Mouse (Mus musculus): ENCODE results near the gene Ooep. TPM values are rescaled to one million over a fixed set of nuclear protein-coding genes. Genes with fewer than 3 reads are reported as not detected.
A peak's percentile ranks its signal among the peaks of the same experiment; 100 is the strongest.
"Not testable (repeated sequence)": the region's sequence is repeated elsewhere in the genome, so short reads cannot be mapped to it uniquely, and the experiment has no call there.

Gene Ooep
- polyA plus RNA-seq, 1 experiment: 6.3 TPM

DNA sequence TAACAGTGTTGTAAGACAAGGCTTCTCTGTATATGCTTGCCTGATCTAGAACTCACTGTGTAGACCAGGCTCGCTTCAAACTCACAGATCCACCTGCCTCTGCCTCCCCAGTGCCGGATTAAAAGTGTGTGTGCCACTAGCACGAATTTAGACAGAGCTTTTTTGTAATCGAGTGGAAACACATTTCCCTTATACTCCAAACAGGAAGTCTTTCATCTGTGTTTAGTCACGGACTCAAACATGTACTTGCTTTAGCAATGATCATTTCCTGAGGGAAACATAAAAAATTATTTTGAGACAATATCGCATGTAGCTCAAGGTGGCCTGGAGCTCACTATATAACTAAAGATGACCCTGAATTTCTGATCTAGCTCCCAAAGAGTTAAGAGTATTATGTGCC, 15.2 kb downstream of the Ooep start:
- WGBS: 4% methylated on average over 6 of the region's 6 CpGs
- Histone ChIP-seq H3K4me1 (ENCODE audit: control insufficient read depth, insufficient read depth, low read length) (no peaks in the 10 kb centered on the region), H3K4me3 (replicated peaks; ENCODE audit: control insufficient read depth, low read depth, low read length) (no peak overlapping the region), H3K27ac (ENCODE audit: control insufficient read depth, insufficient read depth, low read depth, low read length, poor library complexity) (no peak overlapping the region)
- no peak for TF ChIP-seq CTCF (IDR thresholded peaks at IDR 0.05; ENCODE audit: control insufficient read depth, insufficient read depth, low read length)
- TF ChIP-seq POLR2A (IDR thresholded peaks at IDR 0.05; ENCODE audit: borderline replicate concordance, control insufficient read depth, low read depth, low read length): no peak

DNA sequence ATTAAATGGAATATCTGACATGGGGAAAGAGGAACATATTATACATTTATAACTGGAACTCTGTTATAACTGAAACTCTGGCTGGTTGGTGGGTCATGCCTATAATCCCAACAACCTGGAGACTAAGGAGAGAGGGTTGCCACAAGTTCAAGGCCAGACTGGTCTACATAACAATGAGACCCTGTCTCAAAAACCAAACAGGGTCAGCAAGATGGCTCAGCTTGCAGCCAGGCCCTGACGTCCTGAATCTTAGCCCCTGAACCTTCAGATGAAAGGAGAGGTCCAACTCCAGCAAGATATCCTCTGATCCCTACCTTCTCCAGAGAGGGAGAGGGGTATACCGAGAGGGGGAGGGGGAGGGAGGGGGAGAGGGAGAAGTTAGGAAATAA, 18.0 kb downstream of the Ooep start:
- TF ChIP-seq CTCF (IDR thresholded peaks at IDR 0.05; ENCODE audit: control insufficient read depth, insufficient read depth, low read length) (no peak), POLR2A (IDR thresholded peaks at IDR 0.05; ENCODE audit: borderline replicate concordance, control insufficient read depth, low read depth, low read length) (no peak)
- H3K27ac ChIP-seq (ENCODE audit: control insufficient read depth, insufficient read depth, low read depth, low read length, poor library complexity): no peak overlapping the region
- WGBS: 63% methylated on average over 2 of the region's 2 CpGs
- no peaks in the 10 kb centered on the region for H3K4me1 ChIP-seq (ENCODE audit: control insufficient read depth, insufficient read depth, low read length)
- no peak overlapping the region for H3K4me3 ChIP-seq (replicated peaks; ENCODE audit: control insufficient read depth, low read depth, low read length)

DNA sequence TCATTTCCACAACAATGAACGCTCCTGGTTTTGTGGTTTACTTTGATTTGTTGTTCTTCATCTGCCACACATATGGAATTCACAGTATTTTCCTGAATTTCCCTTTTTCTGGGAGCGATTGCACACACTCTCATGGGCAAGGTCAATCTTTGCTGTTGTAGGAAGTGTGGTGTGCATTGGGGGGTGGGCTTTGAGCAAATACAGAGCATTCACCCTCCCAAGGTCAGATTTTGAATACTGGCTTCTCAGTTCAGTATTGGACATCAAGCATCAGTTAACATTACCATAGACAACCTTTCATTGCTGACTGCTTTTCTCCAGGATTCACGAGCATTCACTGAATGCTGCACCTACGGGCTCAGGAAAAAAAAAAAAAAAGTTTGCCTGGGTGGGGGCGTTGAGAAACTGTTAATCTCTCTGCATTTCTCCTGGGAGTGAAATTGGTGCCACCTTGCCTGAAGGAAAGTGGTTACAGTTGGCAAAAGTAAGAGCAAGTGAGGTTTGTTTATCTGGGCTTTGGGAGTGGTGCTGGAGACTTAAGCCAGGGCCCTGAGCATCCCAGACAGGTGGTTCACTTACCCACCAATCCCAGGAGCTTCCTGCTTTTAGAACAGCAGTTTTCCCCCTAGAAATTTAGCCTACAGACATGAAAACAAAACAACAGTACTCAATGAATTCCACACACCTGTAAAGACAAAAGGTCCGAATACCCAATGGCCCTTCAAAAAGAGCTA, 18.6 kb downstream of the Ooep start:
- no peak overlapping the region for H3K27ac ChIP-seq (ENCODE audit: control insufficient read depth, insufficient read depth, low read depth, low read length, poor library complexity)
- 72% methylated on average over 6 of the region's 6 CpGs for WGBS
- H3K4me3 ChIP-seq (replicated peaks; ENCODE audit: control insufficient read depth, low read depth, low read length): no peak overlapping the region
- H3K4me1 ChIP-seq (ENCODE audit: control insufficient read depth, insufficient read depth, low read length): no peaks in the 10 kb centered on the region
- TF ChIP-seq CTCF (IDR thresholded peaks at IDR 0.05; ENCODE audit: control insufficient read depth, insufficient read depth, low read length) (no peak), POLR2A (IDR thresholded peaks at IDR 0.05; ENCODE audit: borderline replicate concordance, control insufficient read depth, low read depth, low read length) (no peak)

DNA sequence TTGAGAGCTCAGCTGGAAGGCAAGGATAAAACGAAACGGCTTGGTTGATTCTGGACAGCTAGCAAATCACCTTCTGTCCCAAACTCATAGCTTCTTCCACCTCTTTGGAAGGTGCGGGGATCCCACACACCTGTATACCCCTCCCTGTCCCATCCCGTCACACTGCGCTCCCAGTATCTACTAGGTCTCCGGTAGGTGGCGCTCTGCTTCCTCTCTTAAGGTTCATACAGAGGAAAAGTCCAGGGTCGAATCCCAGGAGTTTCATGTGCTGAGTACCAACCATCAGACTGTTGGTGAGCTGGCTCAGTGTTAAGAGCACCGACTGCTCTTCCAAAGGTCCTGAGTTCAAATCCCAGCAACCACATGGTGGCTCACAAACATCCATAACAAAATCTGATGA, 20.5 kb downstream of the Ooep start:
- Histone ChIP-seq H3K4me3 (replicated peaks; ENCODE audit: control insufficient read depth, low read depth, low read length) (no peak overlapping the region), H3K27ac (ENCODE audit: control insufficient read depth, insufficient read depth, low read depth, low read length, poor library complexity) (no peak overlapping the region), H3K4me1 (ENCODE audit: control insufficient read depth, insufficient read depth, low read length) (no peaks in the 10 kb centered on the region)
- TF ChIP-seq POLR2A (IDR thresholded peaks at IDR 0.05; ENCODE audit: borderline replicate concordance, control insufficient read depth, low read depth, low read length): no peak
- TF ChIP-seq CTCF (IDR thresholded peaks at IDR 0.05; ENCODE audit: control insufficient read depth, insufficient read depth, low read length): peak; percentile 73
- 8% methylated on average over 9 of the region's 9 CpGs for WGBS

DNA sequence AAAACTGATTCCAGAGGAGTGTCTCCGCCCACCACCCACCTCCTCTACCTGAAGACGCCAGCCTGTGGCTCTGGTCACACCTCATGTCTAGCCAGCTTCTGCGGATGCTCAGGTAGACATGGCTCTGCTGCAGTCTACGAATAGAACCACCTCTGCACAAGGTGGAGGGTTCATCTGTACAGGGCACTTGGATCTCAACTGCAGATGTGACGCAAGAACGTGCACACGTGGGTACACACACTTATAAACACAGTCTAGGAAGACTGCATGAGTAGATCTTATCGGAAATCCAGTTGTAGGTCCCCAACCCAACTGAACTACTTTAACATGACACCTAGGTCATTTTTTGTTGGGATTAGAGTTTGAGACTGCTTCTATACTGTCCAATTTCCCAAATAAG, 22.9 kb downstream of the Ooep start, which contains the start of gene Gsta2:
Gene Gsta2, minus strand, starts transcription at position 178 of the 400 bp plus-strand sequence.
- Histone ChIP-seq H3K4me3 (replicated peaks; ENCODE audit: control insufficient read depth, low read depth, low read length) (no peak within 1 kb of the TSS), H3K4me1 (ENCODE audit: control insufficient read depth, insufficient read depth, low read length) (no peaks in the 10 kb centered on the region), H3K27ac (ENCODE audit: control insufficient read depth, insufficient read depth, low read depth, low read length, poor library complexity) (no peak within 1 kb of the TSS)
- WGBS: 82% methylated on average over 8 of the region's 8 CpGs
- no peak for TF ChIP-seq CTCF (IDR thresholded peaks at IDR 0.05; ENCODE audit: control insufficient read depth, insufficient read depth, low read length)
- TF ChIP-seq POLR2A (IDR thresholded peaks at IDR 0.05; ENCODE audit: borderline replicate concordance, control insufficient read depth, low read depth, low read length): no peak

DNA sequence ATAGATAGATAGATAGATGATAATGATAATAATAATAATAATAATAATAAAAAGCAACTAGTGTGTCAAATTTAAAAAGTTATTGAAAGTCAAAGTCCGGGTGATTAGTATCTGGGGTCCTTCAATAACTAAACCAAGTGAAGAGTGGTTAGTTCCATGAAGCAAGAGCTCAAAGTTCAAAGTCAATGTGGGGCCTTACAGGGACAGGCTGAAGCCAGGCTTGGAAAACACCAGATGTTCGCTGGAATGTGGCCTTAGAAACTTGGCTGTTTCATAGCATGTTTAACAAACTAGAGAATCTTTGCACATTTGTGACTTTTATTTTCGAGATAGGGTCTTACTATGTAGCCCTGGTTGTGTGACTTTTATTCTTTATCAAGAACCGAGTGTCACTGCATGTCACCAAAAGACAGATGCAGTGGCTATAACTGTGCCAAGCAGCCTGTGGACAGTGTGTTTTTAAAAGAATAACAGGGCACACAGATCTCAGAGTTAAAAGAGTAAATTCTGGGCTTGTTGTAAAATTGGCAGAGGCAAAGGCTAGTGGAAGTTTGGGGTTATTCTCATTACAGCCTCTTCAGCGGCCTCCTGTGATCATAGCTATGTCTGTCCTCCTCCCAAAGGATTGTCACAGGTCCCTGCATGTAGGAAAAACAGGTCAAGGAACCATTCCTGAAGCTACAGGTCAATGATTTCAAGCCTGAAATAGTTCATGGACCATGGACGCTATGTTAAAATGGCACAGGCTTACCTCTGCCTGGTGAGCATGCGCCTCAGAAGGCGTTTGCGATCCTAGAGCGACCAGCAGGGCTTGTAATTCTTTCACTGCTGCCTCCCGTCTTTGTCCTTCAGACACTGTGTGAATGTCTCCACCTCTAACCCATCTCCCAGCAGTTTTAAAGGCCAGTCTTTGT, 23.6 kb downstream of the Ooep start:
- Histone ChIP-seq H3K27ac (ENCODE audit: control insufficient read depth, insufficient read depth, low read depth, low read length, poor library complexity) (no peak overlapping the region), H3K4me1 (ENCODE audit: control insufficient read depth, insufficient read depth, low read length) (no peaks in the 10 kb centered on the region), H3K4me3 (replicated peaks; ENCODE audit: control insufficient read depth, low read depth, low read length) (no peak overlapping the region)
- no peak for TF ChIP-seq CTCF (IDR thresholded peaks at IDR 0.05; ENCODE audit: control insufficient read depth, insufficient read depth, low read length)
- TF ChIP-seq POLR2A (IDR thresholded peaks at IDR 0.05; ENCODE audit: borderline replicate concordance, control insufficient read depth, low read depth, low read length): no peak
- 79% methylated on average over 11 of the region's 11 CpGs for WGBS

DNA sequence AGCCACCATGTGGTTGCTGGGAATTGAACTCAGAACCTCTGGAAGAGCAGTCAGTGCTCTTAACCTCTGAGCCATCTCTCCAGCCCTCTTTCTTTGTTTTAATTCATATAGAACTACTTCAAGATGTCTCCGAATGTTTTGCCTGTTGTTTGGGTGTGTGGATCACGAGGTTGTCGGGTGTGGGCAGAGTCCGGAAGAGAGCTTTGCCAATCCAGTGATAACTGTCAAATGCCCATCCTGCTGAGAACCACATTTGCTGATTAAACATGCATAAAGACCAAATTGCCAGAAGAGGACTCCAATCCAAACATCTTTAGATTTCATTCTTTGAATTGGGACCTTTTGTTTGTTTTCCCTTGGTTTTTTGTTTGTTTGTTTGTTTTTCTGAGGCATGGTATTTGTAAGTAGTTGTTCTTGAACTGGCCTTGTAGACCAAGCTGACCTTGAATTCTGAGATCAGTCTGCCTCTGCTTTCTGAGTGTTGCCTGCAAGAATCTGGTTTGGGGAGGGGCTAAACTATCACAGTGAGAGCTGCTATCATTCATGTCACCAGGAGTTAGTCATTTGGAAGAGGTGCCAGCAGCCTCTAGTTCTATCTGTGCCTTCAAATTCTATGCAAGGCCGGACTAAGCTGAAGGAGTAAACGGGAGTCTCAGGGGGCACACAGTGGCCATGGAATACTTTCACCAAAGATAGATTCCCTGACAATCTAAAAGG, 26.9 kb downstream of the Ooep start:
- Histone ChIP-seq H3K4me1 (ENCODE audit: control insufficient read depth, insufficient read depth, low read length) (no peaks in the 10 kb centered on the region), H3K27ac (ENCODE audit: control insufficient read depth, insufficient read depth, low read depth, low read length, poor library complexity) (no peak overlapping the region), H3K4me3 (replicated peaks; ENCODE audit: control insufficient read depth, low read depth, low read length) (no peak overlapping the region)
- TF ChIP-seq CTCF (IDR thresholded peaks at IDR 0.05; ENCODE audit: control insufficient read depth, insufficient read depth, low read length) (no peak), POLR2A (IDR thresholded peaks at IDR 0.05; ENCODE audit: borderline replicate concordance, control insufficient read depth, low read depth, low read length) (no peak)
- WGBS: 57% methylated on average over 6 of the region's 6 CpGs

DNA sequence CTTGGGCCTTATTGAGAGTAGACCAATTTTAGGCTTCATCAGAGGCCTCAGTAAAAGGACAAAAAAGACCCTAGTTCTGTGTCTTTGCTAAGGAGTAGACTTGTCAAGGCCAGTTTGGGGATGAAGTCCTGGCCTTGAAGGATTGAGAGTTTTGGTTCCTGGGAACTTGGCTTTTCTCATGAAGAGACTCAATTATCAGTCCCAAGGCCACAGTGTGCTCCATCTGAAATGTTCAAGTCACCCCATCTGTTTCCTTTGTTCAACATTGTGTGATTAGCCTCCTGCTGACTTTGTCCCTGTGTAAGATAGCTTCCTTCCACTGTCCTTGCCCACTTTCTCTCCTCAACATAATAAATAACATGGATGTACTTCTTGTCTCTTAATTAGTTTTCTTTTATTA, 28.5 kb downstream of the Ooep start:
- not testable (repeated sequence) for H3K4me3 ChIP-seq (replicated peaks; ENCODE audit: control insufficient read depth, low read depth, low read length); H3K4me1 ChIP-seq (ENCODE audit: control insufficient read depth, insufficient read depth, low read length); H3K27ac ChIP-seq (ENCODE audit: control insufficient read depth, insufficient read depth, low read depth, low read length, poor library complexity)

DNA sequence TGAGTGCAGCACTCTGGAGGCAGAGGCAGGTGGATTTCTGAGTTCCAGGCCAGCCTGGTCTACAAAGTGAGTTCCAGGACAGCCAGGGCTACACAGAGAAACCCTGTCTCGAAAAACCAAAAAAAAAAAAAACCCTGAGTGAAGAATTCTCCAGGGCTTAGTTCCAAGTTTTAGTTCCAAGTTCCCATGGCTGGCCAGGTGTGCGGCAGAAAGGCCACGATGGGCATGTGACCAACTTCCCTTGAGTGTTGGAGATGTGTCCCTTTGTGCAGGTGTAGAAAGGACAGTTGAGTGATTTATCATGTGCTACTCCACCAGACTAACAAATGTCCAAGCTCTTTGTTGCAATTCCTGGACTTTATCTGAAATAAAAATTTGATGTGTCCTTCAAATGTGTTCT, 29.4 kb downstream of the Ooep start:
- H3K27ac ChIP-seq (ENCODE audit: control insufficient read depth, insufficient read depth, low read depth, low read length, poor library complexity); H3K4me3 ChIP-seq (replicated peaks; ENCODE audit: control insufficient read depth, low read depth, low read length); H3K4me1 ChIP-seq (ENCODE audit: control insufficient read depth, insufficient read depth, low read length): not testable (repeated sequence)
- 60% methylated on average over 3 of the region's 3 CpGs for WGBS

DNA sequence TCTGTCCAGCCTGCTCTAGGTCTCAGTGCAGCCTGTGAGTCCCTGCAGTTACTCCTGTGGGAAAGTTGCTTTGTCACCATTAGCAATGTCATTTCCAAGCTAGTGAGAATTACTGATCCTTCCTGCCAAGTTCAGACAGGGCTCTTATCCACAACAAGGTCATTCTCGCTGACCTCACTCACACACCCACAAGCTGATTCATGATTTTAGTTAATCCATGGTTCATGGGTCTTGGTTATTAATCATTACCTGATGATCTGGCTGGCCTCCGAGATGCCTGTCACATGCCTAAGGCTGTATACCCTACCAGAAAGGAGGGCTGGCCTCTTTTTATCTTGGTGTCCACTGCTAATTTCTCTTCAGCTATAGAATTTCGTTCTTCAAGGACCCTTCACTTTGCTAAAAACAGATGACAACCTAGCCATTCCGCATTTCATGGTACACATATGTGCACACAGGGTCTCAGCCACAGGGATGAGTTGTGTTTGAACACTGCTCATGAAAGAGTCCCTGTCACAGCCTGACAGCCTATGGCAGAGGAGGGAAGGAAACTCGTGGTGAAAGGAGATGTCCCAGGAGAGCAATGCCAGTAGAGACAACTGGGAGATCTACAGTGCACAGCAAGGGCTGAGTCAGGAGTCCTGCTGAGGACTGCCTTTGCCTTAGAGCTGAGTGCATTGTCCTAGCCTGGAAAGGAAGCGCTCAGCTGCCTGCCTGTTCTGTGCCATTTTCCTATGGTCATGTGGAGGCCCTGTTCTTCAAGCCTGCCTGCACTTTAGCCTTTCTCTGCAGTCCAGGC, 30.1 kb downstream of the Ooep start:
- WGBS: 64% methylated on average over 6 of the region's 6 CpGs
- not testable (repeated sequence) for H3K4me1 ChIP-seq (ENCODE audit: control insufficient read depth, insufficient read depth, low read length); H3K4me3 ChIP-seq (replicated peaks; ENCODE audit: control insufficient read depth, low read depth, low read length); H3K27ac ChIP-seq (ENCODE audit: control insufficient read depth, insufficient read depth, low read depth, low read length, poor library complexity)

Measured in bone marrow, adult 2 months (tissue).